Mouse (Mus musculus) liver, adult 2 months (tissue): ENCODE results near the gene Mamld1.

ENCODE experiments used
- CTCF ChIP-seq: fragments of 200-500 bp; IDR thresholded peaks from 2 replicates; pipeline ENCODE4 v1.5.1; 2011; ENCODE audit warnings: low read depth, low read length, control low read depth
- POLR2A ChIP-seq: fragments of 200-500 bp; IDR thresholded peaks from 2 replicates; pipeline ENCODE4 v1.6.1; 2011; ENCODE audit warnings: low read length, control low read depth; ENCODE audit not compliant: insufficient read depth; ENCODE audit errors: extremely low read depth

DNA sequence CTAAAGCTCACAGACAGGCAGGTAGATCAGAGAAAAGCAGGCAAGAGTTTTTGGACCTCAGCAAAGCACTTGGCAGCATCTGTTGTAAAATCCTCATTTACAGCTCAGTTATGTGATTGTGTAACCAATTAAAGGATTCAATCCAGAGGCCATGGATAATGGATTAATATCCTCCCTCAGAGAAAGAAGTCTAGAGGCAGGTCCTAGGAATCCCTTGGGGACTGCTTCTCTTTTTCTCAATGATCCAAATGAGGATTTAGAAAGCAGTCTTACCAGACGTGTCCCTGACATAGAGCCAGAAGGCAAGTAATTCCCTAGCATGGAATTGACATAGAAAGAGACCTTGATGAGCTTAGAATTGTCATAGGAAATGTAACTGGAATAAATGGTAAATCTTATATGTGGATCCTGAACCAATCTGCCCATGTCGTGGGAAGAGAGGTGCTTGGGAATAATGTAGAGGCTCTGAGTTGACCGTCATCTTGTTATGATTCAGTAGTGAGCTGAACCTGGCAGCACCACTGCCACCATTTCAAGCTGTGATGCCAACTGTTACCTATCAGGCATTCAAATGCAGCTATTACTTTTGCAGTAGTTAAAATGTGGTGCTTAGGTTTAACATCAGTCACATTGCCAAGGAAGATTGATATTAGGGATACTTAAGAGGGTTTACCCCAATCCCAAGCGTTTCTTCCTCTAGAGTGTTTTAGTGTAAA lies 35.2 kb downstream of the Mamld1 start:
- no peak for TF ChIP-seq CTCF
- TF ChIP-seq POLR2A, result no peak
